Mouse (Mus musculus): Measurements from ENCODE around the gene Adam1a.

- TF ChIP-seq MAZ (IDR thresholded peaks at IDR 0.05; ENCODE audit: low read depth, low read length) (no peak), CTCF (IDR thresholded peaks at IDR 0.05 in 2 of 3, conservative IDR thresholded peaks at IDR 0.05 in 1 of 3; ENCODE audit: control insufficient read depth in 1 of 3, insufficient read depth in 1 of 3, low read depth in 2 of 3, low read length in 3 of 3, poor library complexity in 1 of 3, severe bottlenecking in 1 of 3) (peak; percentile 97 to 99 (median 98)), EP300 (IDR thresholded peaks at IDR 0.05; ENCODE audit: low read depth in 1 of 2, low read length in 2 of 2) (no peak), MEF2A (IDR thresholded peaks at IDR 0.05; ENCODE audit: extremely low read depth, insufficient replicate concordance, low read depth, low read length, poor library complexity, severe bottlenecking) (no peak), NELFE (IDR thresholded peaks at IDR 0.05; ENCODE audit: low read depth, low read length) (0 out of 2 replicates have a peak, but pooled peaks have one; percentile 32), POLR2A (IDR thresholded peaks at IDR 0.05; ENCODE audit: control insufficient read depth in 1 of 2, insufficient read depth in 1 of 2, low read depth in 1 of 2, low read length in 2 of 2, poor library complexity in 1 of 2) (peak in 1 of 2 experiments; percentile 29; a peak in 1 of 4 replicates)
Observed at GRCm38 (mm10) chr5:121564468-121564895, 19.2 kb upstream of the Adam1a start.

Data from MEL (cell line).